Mouse (Mus musculus): ENCODE results near the gene Tmem258. TPM values are rescaled to one million over a fixed set of nuclear protein-coding genes. Genes with fewer than 3 reads are reported as not detected.

Gene Tmem258
- total and polyA plus RNA-seq, 2 experiments from 2014 or later, result 188 to 368 TPM

DNA sequence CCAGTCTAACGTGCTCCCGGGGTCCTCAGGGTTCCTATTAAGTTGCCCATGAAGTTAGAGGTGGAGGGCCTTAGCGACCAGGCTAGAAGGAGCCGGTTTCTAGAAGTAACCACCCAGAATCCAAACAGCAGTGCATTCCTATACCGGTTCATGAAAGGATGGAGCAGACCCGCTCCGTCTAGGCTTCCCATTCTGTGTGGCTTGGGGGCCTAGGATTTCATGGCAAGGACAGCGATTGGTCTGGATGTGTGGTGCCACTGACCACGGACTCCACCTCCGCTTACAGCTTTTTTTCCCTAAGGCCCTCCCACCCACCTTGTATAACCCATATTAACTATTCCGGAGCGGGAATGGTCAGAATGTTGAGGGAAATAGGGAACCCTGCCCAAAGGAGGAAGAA is 19.7 kb upstream of the Tmem258 start:
- Histone ChIP-seq H3K27me3 (ENCODE audit: control insufficient read depth, insufficient read depth, low read length) (no peaks in the 10 kb centered on the region), H3K27ac (ENCODE audit: low read depth) (peak overlapping the region; percentile 82; the same call in 1 of the 2 replicates), H3K9ac (replicated peaks; ENCODE audit: low read depth, low read length) (0 out of 2 replicates have a peak overlapping the region, but pooled peaks have one; percentile 61), H3K9me3 (replicated peaks; ENCODE audit: control insufficient read depth, low read length) (no peaks in the 10 kb centered on the region), H3K36me3 (replicated peaks; ENCODE audit: control insufficient read depth, insufficient read depth, low read length) (peaks cover 37% of the 10 kb centered on the region), H3K4me2 (ENCODE audit: low read depth, low read length) (peak overlapping the region; percentile 74), H3K4me1 (ENCODE audit: control insufficient read depth, insufficient read depth) (0 out of 2 replicates have a peak, but pooled peaks cover 10% of the 10 kb centered on the region), H3K4me3 (ENCODE audit: low read depth, low read length) (peak overlapping the region; percentile 67)
- no peak for ATAC-seq (ENCODE audit: insufficient read depth, low read depth)
- TF ChIP-seq CTCF (IDR thresholded peaks at IDR 0.05; ENCODE audit: low read depth) (no peak), EP300 (IDR thresholded peaks at IDR 0.05; ENCODE audit: low read depth) (no peak)
- DNase-seq (ENCODE audit: low spot score), result no peak
- WGBS, result 30% methylated on average over 12 of the region's 12 CpGs

GRCm38 (mm10) chr19:10185876-10186275 is 17.9 kb upstream of the Tmem258 start:
- no peak for DNase-seq (ENCODE audit: low spot score)
- no peak overlapping the region for H3K9ac ChIP-seq (replicated peaks; ENCODE audit: low read depth, low read length)
- no peaks in the 10 kb centered on the region for H3K27me3 ChIP-seq (ENCODE audit: control insufficient read depth, insufficient read depth, low read length)
- no peak overlapping the region for H3K27ac ChIP-seq (ENCODE audit: low read depth)
- no peak overlapping the region for H3K4me2 ChIP-seq (ENCODE audit: low read depth, low read length)
- TF ChIP-seq EP300 (IDR thresholded peaks at IDR 0.05; ENCODE audit: low read depth), result no peak
- no peak for TF ChIP-seq CTCF (IDR thresholded peaks at IDR 0.05; ENCODE audit: low read depth)
- no peaks in the 10 kb centered on the region for H3K9me3 ChIP-seq (replicated peaks; ENCODE audit: control insufficient read depth, low read length)
- ATAC-seq (ENCODE audit: insufficient read depth, low read depth), result no peak
- H3K4me1 ChIP-seq (ENCODE audit: control insufficient read depth, insufficient read depth), result 0 out of 2 replicates have a peak, but pooled peaks cover 10% of the 10 kb centered on the region
- H3K4me3 ChIP-seq (ENCODE audit: low read depth, low read length), result no peak overlapping the region
- 94% methylated on average over 3 of the region's 3 CpGs for WGBS
- H3K36me3 ChIP-seq (replicated peaks; ENCODE audit: control insufficient read depth, insufficient read depth, low read length), result peaks cover 48% of the 10 kb centered on the region

- Histone ChIP-seq H3K4me1 (ENCODE audit: control insufficient read depth, insufficient read depth) (0 out of 2 replicates have a peak, but pooled peaks cover 10% of the 10 kb centered on the region), H3K4me2 (ENCODE audit: low read depth, low read length) (no peak overlapping the region), H3K9me3 (replicated peaks; ENCODE audit: control insufficient read depth, low read length) (no peaks in the 10 kb centered on the region), H3K4me3 (ENCODE audit: low read depth, low read length) (no peak overlapping the region), H3K27me3 (ENCODE audit: control insufficient read depth, insufficient read depth, low read length) (no peaks in the 10 kb centered on the region), H3K9ac (replicated peaks; ENCODE audit: low read depth, low read length) (no peak overlapping the region), H3K36me3 (replicated peaks; ENCODE audit: control insufficient read depth, insufficient read depth, low read length) (peaks cover 48% of the 10 kb centered on the region), H3K27ac (ENCODE audit: low read depth) (no peak overlapping the region)
- no peak for ATAC-seq (ENCODE audit: insufficient read depth, low read depth)
- DNase-seq (ENCODE audit: low spot score), result no peak
- no peak for TF ChIP-seq EP300 (IDR thresholded peaks at IDR 0.05; ENCODE audit: low read depth)
- no peak for TF ChIP-seq CTCF (IDR thresholded peaks at IDR 0.05; ENCODE audit: low read depth)
- WGBS, result 91% methylated on average over 8 of the region's 8 CpGs
These were observed 17.2 kb upstream of the Tmem258 start for GRCm38 (mm10) chr19:10186569-10186968.

GRCm38 (mm10) chr19:10188281-10188811 is 15.5 kb upstream of the Tmem258 start:
- WGBS, result 89% methylated on average over 10 of the region's 10 CpGs
- peaks cover 65% of the 10 kb centered on the region for H3K36me3 ChIP-seq (replicated peaks; ENCODE audit: control insufficient read depth, insufficient read depth, low read length)
- DNase-seq (ENCODE audit: low spot score), result no peak

DNA sequence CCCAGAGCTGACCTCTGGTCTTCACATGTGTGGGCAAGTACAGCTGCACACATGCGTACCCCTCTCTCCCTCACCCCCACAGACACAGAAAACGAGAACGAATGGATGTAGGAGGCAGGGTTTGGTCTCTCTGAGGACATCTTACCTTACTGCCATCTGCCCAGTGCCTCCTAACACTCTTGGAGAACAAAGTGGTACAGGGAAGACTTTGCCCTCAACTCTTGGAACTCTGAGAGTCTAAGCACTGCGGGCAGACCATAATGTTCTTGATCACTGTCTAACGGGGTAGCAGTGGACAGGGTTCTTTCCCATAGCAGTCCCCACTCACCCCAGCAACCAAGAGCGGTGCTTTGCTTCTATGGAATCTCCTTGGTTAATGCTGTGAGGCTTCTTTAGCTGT is 14.8 kb upstream of the Tmem258 start:
- Histone ChIP-seq H3K27ac (ENCODE audit: low read depth) (no peak overlapping the region), H3K36me3 (replicated peaks; ENCODE audit: control insufficient read depth, insufficient read depth, low read length) (peaks cover 71% of the 10 kb centered on the region), H3K9me3 (replicated peaks; ENCODE audit: control insufficient read depth, low read length) (no peaks in the 10 kb centered on the region), H3K4me1 (ENCODE audit: control insufficient read depth, insufficient read depth) (0 out of 2 replicates have a peak, but pooled peaks cover 3% of the 10 kb centered on the region), H3K27me3 (ENCODE audit: control insufficient read depth, insufficient read depth, low read length) (no peaks in the 10 kb centered on the region), H3K9ac (replicated peaks; ENCODE audit: low read depth, low read length) (no peak overlapping the region), H3K4me3 (ENCODE audit: low read depth, low read length) (no peak overlapping the region), H3K4me2 (ENCODE audit: low read depth, low read length) (no peak overlapping the region)
- 95% methylated on average over 6 of the region's 6 CpGs for WGBS
- ATAC-seq (ENCODE audit: insufficient read depth, low read depth), result no peak
- TF ChIP-seq CTCF (IDR thresholded peaks at IDR 0.05; ENCODE audit: low read depth) (no peak), EP300 (IDR thresholded peaks at IDR 0.05; ENCODE audit: low read depth) (no peak)
- DNase-seq (ENCODE audit: low spot score), result no peak

More at GRCm38 (mm10) chr19:10188281-10188811, 15.5 kb upstream of the Tmem258 start:
- H3K4me1 ChIP-seq (ENCODE audit: control insufficient read depth, insufficient read depth), result 0 out of 2 replicates have a peak, but pooled peaks cover 8% of the 10 kb centered on the region
- H3K9me3 ChIP-seq (replicated peaks; ENCODE audit: control insufficient read depth, low read length), result no peaks in the 10 kb centered on the region
- no peak for ATAC-seq (ENCODE audit: insufficient read depth, low read depth)
- H3K27ac ChIP-seq (ENCODE audit: low read depth), result no peak overlapping the region
- H3K4me2 ChIP-seq (ENCODE audit: low read depth, low read length), result no peak overlapping the region
- H3K4me3 ChIP-seq (ENCODE audit: low read depth, low read length), result no peak overlapping the region
- no peaks in the 10 kb centered on the region for H3K27me3 ChIP-seq (ENCODE audit: control insufficient read depth, insufficient read depth, low read length)
- TF ChIP-seq CTCF (IDR thresholded peaks at IDR 0.05; ENCODE audit: low read depth) (no peak), EP300 (IDR thresholded peaks at IDR 0.05; ENCODE audit: low read depth) (no peak)
- H3K9ac ChIP-seq (replicated peaks; ENCODE audit: low read depth, low read length), result no peak overlapping the region

DNA sequence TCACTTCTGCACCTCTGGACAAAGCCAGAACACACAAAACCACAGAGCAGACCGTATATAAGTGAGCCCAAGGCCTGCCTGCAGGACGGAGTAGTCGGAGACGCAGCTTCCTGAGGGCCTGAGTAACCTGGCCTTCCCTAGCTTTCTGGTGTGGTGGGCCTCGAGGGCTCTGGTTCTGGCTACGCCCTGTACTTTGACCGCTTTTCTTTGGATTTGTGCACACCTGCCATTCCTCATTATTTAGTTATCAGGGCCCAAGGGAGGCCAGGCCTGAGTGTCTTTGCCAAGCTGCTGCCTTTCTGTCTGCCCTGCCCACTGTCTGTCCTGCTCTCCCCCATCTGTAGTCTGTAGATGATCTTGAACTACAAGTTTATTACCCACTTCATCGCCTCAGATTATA is 13.9 kb upstream of the Tmem258 start:
- TF ChIP-seq EP300 (IDR thresholded peaks at IDR 0.05; ENCODE audit: low read depth) (no peak), CTCF (IDR thresholded peaks at IDR 0.05; ENCODE audit: low read depth) (no peak)
- H3K27ac ChIP-seq (ENCODE audit: low read depth), result no peak overlapping the region
- DNase-seq (ENCODE audit: low spot score) (no peak), ATAC-seq (ENCODE audit: insufficient read depth, low read depth) (no peak)
- H3K27me3 ChIP-seq (ENCODE audit: control insufficient read depth, insufficient read depth, low read length), result no peaks in the 10 kb centered on the region
- H3K4me1 ChIP-seq (ENCODE audit: control insufficient read depth, insufficient read depth), result no peaks in the 10 kb centered on the region
- H3K9ac ChIP-seq (replicated peaks; ENCODE audit: low read depth, low read length), result no peak overlapping the region
- peaks cover 81% of the 10 kb centered on the region for H3K36me3 ChIP-seq (replicated peaks; ENCODE audit: control insufficient read depth, insufficient read depth, low read length)
- 96% methylated on average over 8 of the region's 8 CpGs for WGBS
- H3K4me2 ChIP-seq (ENCODE audit: low read depth, low read length), result no peak overlapping the region
- H3K9me3 ChIP-seq (replicated peaks; ENCODE audit: control insufficient read depth, low read length), result no peaks in the 10 kb centered on the region
- no peak overlapping the region for H3K4me3 ChIP-seq (ENCODE audit: low read depth, low read length)
